In genomic region chr13:45391854-45392454, GRCm38 (mm10) we compare ENCODE assay signal across 8 mouse cellular contexts. TPM values are rescaled to one million over a fixed set of nuclear protein-coding genes. Genes with fewer than 3 reads are reported as not detected.
A peak's percentile ranks its signal among the peaks of the same experiment; 100 is the strongest.
DNase-seq lines count a peak whose midpoint lies in the region; ATAC-seq and TF ChIP-seq lines count a peak whose summit lies in the region.

No protein-coding gene starts in this region.

- no peaks in the 10 kb centered on the region for H3K9me3 ChIP-seq in heart, embryonic 15.5 days (replicated peaks)

- H3K36me3 ChIP-seq in spleen, adult 2 months (ENCODE audit: control insufficient read depth, insufficient read depth, low read length) = peaks cover 14% of the 10 kb centered on the region
- H3K36me3 ChIP-seq in heart, embryonic 15.5 days = no peaks in the 10 kb centered on the region

- no peak overlapping the region for H3K9ac ChIP-seq in heart, embryonic 15.5 days

- no peak for DNase-seq in spleen, adult 2 months (ENCODE audit: low read depth in 1 of 2, low spot score in 2 of 2)
- no peak for DNase-seq in spleen, adult 18-20 months
- DNase-seq in kidney, postnatal 25 days = peak; percentile 90 to 92
- DNase-seq in lung, postnatal 4 days = peak; percentile 51 to 55
- no peak for DNase-seq in T-cell, adult 2 months (ENCODE audit: low spot score)

- peak overlapping the region; percentile 97 for H3K4me2 ChIP-seq in heart, embryonic 15.5 days

- no peak for TF ChIP-seq CTCF in spleen, adult 2 months (IDR thresholded peaks at IDR 0.05; ENCODE audit: extremely low read depth, insufficient read depth, insufficient read length, insufficient replicate concordance)
- no peak for TF ChIP-seq CTCF in cortical plate, adult 2 months (IDR thresholded peaks at IDR 0.05; ENCODE audit: extremely low read depth, insufficient read depth, low read length)

- ATAC-seq in heart, embryonic 15.5 days (replicated peaks; ENCODE audit: insufficient number of reproducible peaks, insufficient read depth, low FRiP score, low read depth) = no peak
- ATAC-seq in monocyte, adult 5-6 weeks (replicated peaks; ENCODE audit: insufficient number of reproducible peaks, low FRiP score, low TSS enrichment, poor library complexity, severe bottlenecking) = no peak

- H3K4me3 ChIP-seq in spleen, adult 2 months (ENCODE audit: extremely low read depth, insufficient read depth, insufficient read length) = peak overlapping the region; percentile 63
- peak overlapping the region; percentile 6; the same call in 1 of the 2 replicates for H3K4me3 ChIP-seq in cortical plate, adult 2 months (ENCODE audit: insufficient read depth, low read length)
- H3K4me3 ChIP-seq in heart, embryonic 15.5 days = peak overlapping the region; percentile 85

- peak overlapping the region; percentile 79 for H3K27ac ChIP-seq in spleen, adult 2 months (ENCODE audit: insufficient read depth, low read length)
- no peak overlapping the region for H3K27ac ChIP-seq in cortical plate, adult 2 months (ENCODE audit: insufficient read depth, low read length)
- H3K27ac ChIP-seq in heart, embryonic 15.5 days = peak overlapping the region; percentile 79

- WGBS in spleen, adult 2 months = 7% methylated on average over 9 of the region's 9 CpGs
- 23% methylated on average over 9 of the region's 9 CpGs for WGBS in heart, embryonic 15.5 days

- H3K4me1 ChIP-seq in spleen, adult 2 months (ENCODE audit: control insufficient read depth, insufficient read depth, insufficient read length) = peaks cover 11% of the 10 kb centered on the region; the same call in 1 of the 2 replicates
- peaks cover 12% of the 10 kb centered on the region for H3K4me1 ChIP-seq in cortical plate, adult 2 months (ENCODE audit: control insufficient read depth, insufficient read depth, low read length)
- H3K4me1 ChIP-seq in heart, embryonic 15.5 days (replicated peaks) = peaks cover 38% of the 10 kb centered on the region

- H3K27me3 ChIP-seq in spleen, adult 2 months (ENCODE audit: control insufficient read depth, insufficient read depth, low read length) = no peaks in the 10 kb centered on the region
- H3K27me3 ChIP-seq in heart, embryonic 15.5 days = no peaks in the 10 kb centered on the region

- TF ChIP-seq POLR2A in spleen, adult 2 months (IDR thresholded peaks at IDR 0.05; ENCODE audit: low read depth, low read length) = no peak
- TF ChIP-seq POLR2A in cortical plate, adult 2 months (IDR thresholded peaks at IDR 0.05; ENCODE audit: extremely low read depth, insufficient read depth, low read length) = no peak

RNA-seq across cellular contexts. Expression of gene Mylip, which starts 2.4 kb away (rescaled TPM):
- 31.4 and 46.2 TPM in 2 replicates for polyA plus RNA-seq in spleen, adult 2 months (2012; rRNA removed)
- 12.9 and 13.2 TPM in 2 replicates for polyA plus RNA-seq in cortical plate, adult 2 months (2012; rRNA removed)
- 8.9 and 11.4 TPM in 2 replicates for polyA plus RNA-seq in heart, embryonic 15.5 days (2015; fragmentation: Nextera tagmentation; extraction: Ambion mirVana)
- total RNA-seq in monocyte, adult 5-6 weeks (2017) = 50.0 to 92.4 TPM (median 52.9 TPM) in 3 replicates

Comparison
In these comparisons a context has a peak if more than half of its experiments do, and no peak if none do; other contexts are left out.
1. DNase-seq: peak in kidney, postnatal 25 days (2 of 2) and lung, postnatal 4 days (2 of 2); none in spleen, adult 2 months (0 of 2), spleen, adult 18-20 months (0 of 2) and T-cell, adult 2 months (single experiment).
2. H3K4me3 ChIP-seq: peak in every context shown above with its lines; median percentile 85 in heart, embryonic 15.5 days; 63 in spleen, adult 2 months; 6 in cortical plate, adult 2 months.